Mouse (Mus musculus): ENCODE measurements around the gene Gclm.

DNA sequence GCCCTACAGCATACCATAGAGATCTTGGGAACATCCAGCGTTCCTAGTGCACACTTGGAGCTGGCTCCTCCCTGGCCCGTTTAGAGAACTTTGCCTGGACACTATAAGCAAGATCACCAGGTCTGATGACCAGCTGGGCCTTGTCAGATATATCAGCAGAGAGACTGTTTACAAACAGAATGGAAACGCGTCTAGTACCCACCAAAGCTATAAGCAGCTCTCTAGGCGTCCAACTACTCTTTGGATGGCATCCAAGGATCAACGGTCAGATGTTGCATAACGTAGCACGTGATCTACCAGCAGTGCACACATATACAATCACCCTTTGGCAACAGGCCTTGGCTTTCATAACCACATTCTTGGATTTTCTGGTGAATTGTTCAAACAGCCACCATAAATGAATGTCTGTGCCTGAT lies 46.4 kb upstream of the Gclm start:
- TF ChIP-seq CTCF (conservative IDR thresholded peaks at IDR 0.05; ENCODE audit: low read length) (no peak), NANOG (IDR thresholded peaks at IDR 0.05; ENCODE audit: borderline replicate concordance, low read length) (no peak)
